Mouse (Mus musculus): Measurements from ENCODE around the gene Rasgrp4.
"Not testable (repeated sequence)": the region's sequence is repeated elsewhere in the genome, so short reads cannot be mapped to it uniquely, and the experiment has no call there.

Gene Rasgrp4

GRCm38 (mm10) chr7:29180077-29180853, 45.6 kb downstream of the Rasgrp4 start, which contains the start of gene Psmd8:
Gene Psmd8 (minus strand): TSS chr7:29180701.
- DNase-seq = peak; percentile 99

GRCm38 (mm10) chr7:29180854-29181236, 46.2 kb downstream of the Rasgrp4 start:
- no peak for DNase-seq

- DNase-seq = not testable (repeated sequence)
These were observed 46.7 kb downstream of the Rasgrp4 start for GRCm38 (mm10) chr7:29181323-29181722.

- DNase-seq = not testable (repeated sequence)
These were observed 59.6 kb downstream of the Rasgrp4 start for GRCm38 (mm10) chr7:29194230-29194629.

GRCm38 (mm10) chr7:29202577-29202976, 67.9 kb downstream of the Rasgrp4 start:
- DNase-seq = no peak
